Mouse (Mus musculus) liver, postnatal 0 days (tissue): Measurements from ENCODE around the gene Fras1. TPM values are rescaled to one million over a fixed set of nuclear protein-coding genes. Genes with fewer than 3 reads are reported as not detected.

Experiments
- ATAC-seq: fragments of 200-750 bp; cut with Nextera tagmentation; 2 replicates; pipeline ENCODE4 v1.8.0; 2017; ENCODE audit warnings: mild to moderate bottlenecking, moderate library complexity
- DNase-seq: peaks from one replicate; pipeline ENCODE4 v3.0.0-alpha.2; 2016
- H3K27ac ChIP-seq: fragments of 300-500 bp; sonication (generic); 2 replicates; pipeline ENCODE4 v1.5.1; 2014; ENCODE audit warnings: antibody characterized with exemption, moderate library complexity, mild to moderate bottlenecking, low read depth
- H3K27me3 ChIP-seq: fragments of 300-500 bp; sonication (generic); 2 replicates; pipeline ENCODE4 v1.6.1; 2014; ENCODE audit warnings: low read length, control low read depth, mixed read lengths; ENCODE audit not compliant: insufficient read depth
- H3K36me3 ChIP-seq: fragments of 300-500 bp; sonication (generic); replicated peaks from 2 replicates; pipeline ENCODE4 v1.6.1; 2014; ENCODE audit warnings: mild to moderate bottlenecking, control low read depth, low read length, moderate library complexity, mixed read lengths; ENCODE audit not compliant: insufficient read depth
- H3K4me1 ChIP-seq: fragments of 300-500 bp; sonication (generic); 2 replicates; pipeline ENCODE4 v1.6.1; 2014; ENCODE audit warnings: antibody characterized with exemption, mild to moderate bottlenecking, control low read depth; ENCODE audit not compliant: insufficient read depth
- H3K4me2 ChIP-seq: fragments of 300-500 bp; sonication (generic); 2 replicates; pipeline ENCODE4 v1.6.1; 2014; ENCODE audit warnings: low read depth, mild to moderate bottlenecking, low read length, moderate library complexity, mixed read lengths
- H3K4me3 ChIP-seq: fragments of 300-500 bp; sonication (generic); 2 replicates; pipeline ENCODE4 v1.5.1; 2014; ENCODE audit warnings: low read depth, low read length
- H3K9ac ChIP-seq: fragments of 300-500 bp; sonication (generic); replicated peaks from 2 replicates; pipeline ENCODE4 v1.6.1; 2014; ENCODE audit warnings: mild to moderate bottlenecking, moderate library complexity
- H3K9me3 ChIP-seq: fragments of 300-500 bp; sonication (generic); 2 replicates; pipeline ENCODE4 v1.6.1; 2016; ENCODE audit warnings: mild to moderate bottlenecking, control low read depth, low read length, mixed read lengths
- CTCF ChIP-seq: sonication (generic); IDR thresholded peaks from 2 replicates; pipeline ENCODE4 v1.5.1; 2016; ENCODE audit warnings: antibody characterized with exemption, low read depth
- EP300 ChIP-seq: IDR thresholded peaks from 2 replicates; pipeline ENCODE4 v1.6.1; 2016; ENCODE audit warnings: antibody characterized with exemption, low read depth, mild to moderate bottlenecking
- WGBS: fragments of 180-500 bp; shearing (Covaris S2); extraction: QIAGEN DNeasy Blood & Tissue Kit; methylation state at CpG from one replicate; pipeline ENCODE4 v1.1.7; 2014; ENCODE audit not compliant: insufficient replicate concordance; 5-methylcytosine and 5-hydroxymethylcytosine counted together
- polyA plus RNA-seq: library from polyadenylated mRNA; unstranded; fragments of >200 nt; fragmentation: Nextera tagmentation; extraction: Ambion mirVana; gene quantifications from 2 replicates; pipeline ENCODE4 v1.2.1, GENCODE M21; 2015

Fras1 gene
- polyA plus RNA-seq, 1 experiment from 2014 or later: 0.41 TPM

- no peak overlapping the region for H3K27ac ChIP-seq
- H3K9me3 ChIP-seq: no peaks in the 10 kb centered on the region
- H3K36me3 ChIP-seq: no peaks in the 10 kb centered on the region
Observed at GRCm38 (mm10) chr5:96712799-96713198, 339.0 kb downstream of the Fras1 start.

GRCm38 (mm10) chr5:96716273-96717034 is 342.7 kb downstream of the Fras1 start:
- Histone ChIP-seq H3K27ac (no peak overlapping the region), H3K4me3 (no peak overlapping the region), H3K27me3 (no peaks in the 10 kb centered on the region), H3K9me3 (no peaks in the 10 kb centered on the region), H3K4me2 (no peak overlapping the region), H3K4me1 (no peaks in the 10 kb centered on the region), H3K9ac (no peak overlapping the region), H3K36me3 (no peaks in the 10 kb centered on the region)
- DNase-seq: no peak
- no peak for ATAC-seq
- 54% methylated on average over 8 of the region's 8 CpGs for WGBS
- TF ChIP-seq CTCF: no peak
- TF ChIP-seq EP300: no peak

More at GRCm38 (mm10) chr5:96712799-96713198, 339.0 kb downstream of the Fras1 start:
- Histone ChIP-seq H3K9ac (no peak overlapping the region), H3K4me3 (no peak overlapping the region), H3K27me3 (no peaks in the 10 kb centered on the region), H3K4me2 (no peak overlapping the region), H3K4me1 (no peaks in the 10 kb centered on the region)
- ATAC-seq (no peak), DNase-seq (no peak)
- 80% methylated on average over 4 of the region's 4 CpGs for WGBS
- no peak for TF ChIP-seq EP300
- no peak for TF ChIP-seq CTCF

- no peak for ATAC-seq
- H3K27me3 ChIP-seq: no peaks in the 10 kb centered on the region
- no peak overlapping the region for H3K4me3 ChIP-seq
- no peak overlapping the region for H3K9ac ChIP-seq
- H3K9me3 ChIP-seq: no peaks in the 10 kb centered on the region
- H3K27ac ChIP-seq: no peak overlapping the region
- H3K36me3 ChIP-seq: no peaks in the 10 kb centered on the region
- H3K4me2 ChIP-seq: no peak overlapping the region
- DNase-seq: no peak
- H3K4me1 ChIP-seq: no peaks in the 10 kb centered on the region
- no peak for TF ChIP-seq EP300
- TF ChIP-seq CTCF: no peak
- WGBS: 80% methylated on average over 4 of the region's 4 CpGs
Observed at GRCm38 (mm10) chr5:96717690-96718089, 343.9 kb downstream of the Fras1 start.

DNA sequence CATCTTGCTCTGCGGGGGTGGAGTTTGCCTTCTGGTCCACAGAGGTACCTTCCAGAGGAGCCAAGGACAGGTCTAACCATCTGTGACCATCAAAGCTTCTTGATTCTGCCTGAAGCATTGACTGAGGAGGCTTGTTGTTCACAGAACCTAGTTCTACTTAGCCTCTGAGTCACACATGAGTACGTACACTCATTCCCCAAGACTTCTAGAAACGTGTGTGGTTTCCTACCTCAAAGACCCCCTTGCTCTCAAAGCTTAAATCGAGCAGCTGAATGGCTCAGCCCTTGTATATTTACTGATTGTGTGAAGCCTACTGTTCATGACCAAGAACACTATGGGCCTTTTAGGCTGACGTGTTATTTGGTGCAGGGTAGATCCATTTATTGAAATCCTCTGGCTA is 344.8 kb downstream of the Fras1 start:
- H3K4me1 ChIP-seq: no peaks in the 10 kb centered on the region
- no peak overlapping the region for H3K4me2 ChIP-seq
- no peaks in the 10 kb centered on the region for H3K9me3 ChIP-seq
- H3K27me3 ChIP-seq: no peaks in the 10 kb centered on the region
- H3K9ac ChIP-seq: no peak overlapping the region
- 74% methylated on average over 5 of the region's 5 CpGs for WGBS
- H3K36me3 ChIP-seq: no peaks in the 10 kb centered on the region
- no peak overlapping the region for H3K4me3 ChIP-seq
- H3K27ac ChIP-seq: no peak overlapping the region
- DNase-seq (no peak), ATAC-seq (no peak)
- TF ChIP-seq CTCF (no peak), EP300 (no peak)

DNA sequence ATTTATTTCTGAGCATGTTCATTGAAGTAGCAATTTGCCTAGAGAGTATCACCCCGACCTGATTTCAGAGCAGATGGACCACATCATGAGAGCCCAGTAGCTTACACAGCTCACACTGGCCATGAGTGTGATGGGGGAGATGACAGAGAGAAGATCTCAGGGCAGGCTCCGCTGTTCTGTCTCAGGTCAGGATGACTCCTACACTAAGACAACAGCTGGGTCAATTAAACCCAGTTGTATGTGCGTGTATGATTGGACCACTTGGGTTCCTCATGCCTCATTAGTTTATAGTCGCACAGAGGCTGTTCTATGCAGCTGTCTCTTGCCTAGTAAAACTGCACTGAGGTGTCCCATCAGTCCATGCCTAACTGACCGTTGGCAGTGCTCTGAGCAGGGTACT is 345.5 kb downstream of the Fras1 start:
- no peak for TF ChIP-seq EP300
- TF ChIP-seq CTCF: no peak
- Histone ChIP-seq H3K9ac (no peak overlapping the region), H3K4me1 (no peaks in the 10 kb centered on the region), H3K4me3 (no peak overlapping the region), H3K36me3 (no peaks in the 10 kb centered on the region), H3K27ac (no peak overlapping the region), H3K4me2 (no peak overlapping the region), H3K27me3 (no peaks in the 10 kb centered on the region), H3K9me3 (no peaks in the 10 kb centered on the region)
- no peak for DNase-seq
- no peak for ATAC-seq
- WGBS: 76% methylated on average over 5 of the region's 5 CpGs

GRCm38 (mm10) chr5:96722690-96723089 is 348.9 kb downstream of the Fras1 start:
- Histone ChIP-seq H3K9me3 (no peaks in the 10 kb centered on the region), H3K4me1 (no peaks in the 10 kb centered on the region), H3K27me3 (no peaks in the 10 kb centered on the region), H3K4me2 (no peak overlapping the region), H3K27ac (no peak overlapping the region), H3K36me3 (no peaks in the 10 kb centered on the region), H3K4me3 (no peak overlapping the region), H3K9ac (no peak overlapping the region)
- ATAC-seq (no peak), DNase-seq (no peak)
- 63% methylated on average over 3 of the region's 3 CpGs for WGBS
- no peak for TF ChIP-seq EP300
- no peak for TF ChIP-seq CTCF
